In genomic region chr16:71256175-71256574, GRCm38 (mm10) we compare ENCODE assay signal across 14 mouse cellular contexts.
DNase-seq lines count a peak whose midpoint lies in the region; ATAC-seq and TF ChIP-seq lines count a peak whose summit lies in the region.
"Had no signal": no experiment of that assay in that cellular context is flagged by ENCODE, and none has a peak within 500 bp of the region (broad histone marks: within the 10 kb centered on the region; RNA-seq: fewer than 3 reads in every experiment).

No protein-coding gene starts in this region.

- no peaks in the 10 kb centered on the region for H3K9me3 ChIP-seq in hindbrain, postnatal 0 days (ENCODE audit: low read length)
- no peaks in the 10 kb centered on the region for H3K9me3 ChIP-seq in hindbrain, embryonic 13.5 days
- H3K9me3 ChIP-seq in midbrain, embryonic 14.5 days (ENCODE audit: control insufficient read depth, low read length), result no peaks in the 10 kb centered on the region
- no peaks in the 10 kb centered on the region for H3K9me3 ChIP-seq in midbrain, embryonic 11.5 days (ENCODE audit: control insufficient read depth, low read length)
- H3K9me3 ChIP-seq: heart, embryonic 10.5 days; intestine, embryonic 15.5 days; midbrain, embryonic 10.5 days had no signal

- H3K9ac ChIP-seq in hindbrain, postnatal 0 days (replicated peaks; ENCODE audit: low read length), result no peak overlapping the region
- no peak overlapping the region for H3K9ac ChIP-seq in hindbrain, embryonic 13.5 days
- H3K9ac ChIP-seq in midbrain, embryonic 14.5 days (replicated peaks; ENCODE audit: low read length), result no peak overlapping the region
- H3K9ac ChIP-seq in midbrain, embryonic 11.5 days (ENCODE audit: low read length), result no peak overlapping the region
- H3K9ac ChIP-seq: intestine, embryonic 15.5 days had no signal

- WGBS in hindbrain, postnatal 0 days, result 63% methylated on average over 2 of the region's 2 CpGs
- 69% methylated on average over 2 of the region's 2 CpGs for WGBS in hindbrain, embryonic 13.5 days
- WGBS in midbrain, embryonic 14.5 days, result 55% methylated on average over 2 of the region's 2 CpGs
- WGBS in midbrain, embryonic 11.5 days, result 79% methylated on average over 2 of the region's 2 CpGs

- no peaks in the 10 kb centered on the region for H3K27me3 ChIP-seq in hindbrain, postnatal 0 days (ENCODE audit: insufficient read depth, low read length)
- no peaks in the 10 kb centered on the region for H3K27me3 ChIP-seq in hindbrain, embryonic 13.5 days
- no peaks in the 10 kb centered on the region for H3K27me3 ChIP-seq in midbrain, embryonic 14.5 days (ENCODE audit: control insufficient read depth, insufficient read depth, low read length)
- no peaks in the 10 kb centered on the region for H3K27me3 ChIP-seq in midbrain, embryonic 11.5 days (ENCODE audit: control insufficient read depth, insufficient read depth, low read length)
- H3K27me3 ChIP-seq: intestine, embryonic 15.5 days had no signal

- TF ChIP-seq CTCF in hindbrain, postnatal 0 days (IDR thresholded peaks at IDR 0.05; ENCODE audit: low read depth), result peak; percentile 55

- H3K4me3 ChIP-seq in hindbrain, postnatal 0 days (ENCODE audit: low read length), result no peak overlapping the region
- H3K4me3 ChIP-seq in hindbrain, embryonic 13.5 days, result no peak overlapping the region
- H3K4me3 ChIP-seq in midbrain, embryonic 14.5 days (replicated peaks; ENCODE audit: low read depth, low read length), result no peak overlapping the region
- no peak overlapping the region for H3K4me3 ChIP-seq in midbrain, embryonic 11.5 days (ENCODE audit: low read depth, low read length)
- H3K4me3 ChIP-seq: heart, embryonic 10.5 days; intestine, embryonic 15.5 days; midbrain, embryonic 10.5 days had no signal

- H3K4me2 ChIP-seq in hindbrain, postnatal 0 days (ENCODE audit: low read depth, low read length), result no peak overlapping the region
- H3K4me2 ChIP-seq in hindbrain, embryonic 13.5 days, result no peak overlapping the region
- H3K4me2 ChIP-seq in midbrain, embryonic 14.5 days (ENCODE audit: low read length), result no peak overlapping the region
- H3K4me2 ChIP-seq in midbrain, embryonic 11.5 days, result no peak overlapping the region
- H3K4me2 ChIP-seq: intestine, embryonic 15.5 days had no signal

- H3K36me3 ChIP-seq in hindbrain, postnatal 0 days (ENCODE audit: insufficient read depth, low read length), result no peaks in the 10 kb centered on the region
- H3K36me3 ChIP-seq in hindbrain, embryonic 13.5 days, result no peaks in the 10 kb centered on the region
- no peaks in the 10 kb centered on the region for H3K36me3 ChIP-seq in midbrain, embryonic 14.5 days (ENCODE audit: control insufficient read depth, insufficient read depth, low read length)
- H3K36me3 ChIP-seq in midbrain, embryonic 11.5 days (ENCODE audit: control insufficient read depth, insufficient read depth, low read length), result no peaks in the 10 kb centered on the region
- H3K36me3 ChIP-seq: heart, embryonic 10.5 days; intestine, embryonic 15.5 days; midbrain, embryonic 10.5 days had no signal

- H3K27ac ChIP-seq in hindbrain, postnatal 0 days, result no peak overlapping the region
- H3K27ac ChIP-seq in hindbrain, embryonic 13.5 days, result no peak overlapping the region; the same call in 1 of the 2 replicates
- no peak overlapping the region for H3K27ac ChIP-seq in midbrain, embryonic 14.5 days (replicated peaks; ENCODE audit: low read depth, low read length)
- no peak overlapping the region for H3K27ac ChIP-seq in midbrain, embryonic 11.5 days (ENCODE audit: low read depth, low read length)
- H3K27ac ChIP-seq: heart, embryonic 10.5 days; intestine, embryonic 15.5 days; midbrain, embryonic 10.5 days had no signal

- no peak for ATAC-seq in hindbrain, postnatal 0 days
- no peak for ATAC-seq in hindbrain, embryonic 13.5 days (ENCODE audit: low FRiP score)
- no peak for ATAC-seq in midbrain, embryonic 14.5 days (ENCODE audit: low FRiP score, low TSS enrichment)
- no peak for ATAC-seq in midbrain, embryonic 11.5 days (ENCODE audit: low FRiP score)
- ATAC-seq: intestine, embryonic 15.5 days had no signal

- no peaks in the 10 kb centered on the region for H3K4me1 ChIP-seq in hindbrain, postnatal 0 days (ENCODE audit: insufficient read depth, low read length)
- 0 out of 2 replicates have a peak, but pooled peaks cover 3% of the 10 kb centered on the region for H3K4me1 ChIP-seq in hindbrain, embryonic 13.5 days (replicated peaks)
- no peaks in the 10 kb centered on the region for H3K4me1 ChIP-seq in midbrain, embryonic 14.5 days (ENCODE audit: control insufficient read depth, insufficient read depth, low read length)
- no peaks in the 10 kb centered on the region for H3K4me1 ChIP-seq in midbrain, embryonic 11.5 days (ENCODE audit: control insufficient read depth, insufficient read depth, low read length)
- H3K4me1 ChIP-seq: heart, embryonic 10.5 days; intestine, embryonic 15.5 days; midbrain, embryonic 10.5 days had no signal

- peak; percentile 5 to 6 for DNase-seq in cerebellum, postnatal 14 days
- DNase-seq in cerebellum, adult 11-12 months, result no peak
- peak; percentile 72 for DNase-seq in hindbrain, postnatal 0 days (ENCODE audit: low spot score)
- DNase-seq in midbrain, embryonic 14.5 days, result peak; percentile 82
- no peak for DNase-seq in midbrain, embryonic 11.5 days (ENCODE audit: low spot score, missing footprints)
- DNase-seq in brain, adult 2 months (ENCODE audit: low read depth, low spot score), result peak; percentile 21
- DNase-seq in urinary bladder, postnatal 36 days (ENCODE audit: low spot score in 2 of 2), result no peak
- DNase-seq: adrenal gland, postnatal 10 days; cerebellum, adult 11 months; lung, postnatal 14 days had no signal

Comparison
In these comparisons a context has a peak if more than half of its experiments do, and no peak if none do; other contexts are left out.
1. DNase-seq: peak in cerebellum, postnatal 14 days (2 of 2), hindbrain, postnatal 0 days (single experiment), midbrain, embryonic 14.5 days (single experiment) and brain, adult 2 months (single experiment); none in cerebellum, adult 11-12 months (single experiment), midbrain, embryonic 11.5 days (single experiment) and urinary bladder, postnatal 36 days (0 of 2).